Mouse (Mus musculus): Measurements from ENCODE around the gene Brpf3.

- no peak for TF ChIP-seq CTCF (IDR thresholded peaks at IDR 0.05; ENCODE audit: borderline replicate concordance, control insufficient read depth, extremely low read depth, insufficient read depth, low read length, poor library complexity)
- no peak for TF ChIP-seq POLR2A (IDR thresholded peaks at IDR 0.05; ENCODE audit: control insufficient read depth, extremely low read depth, insufficient read depth, low read length, poor library complexity)
Observed at GRCm38 (mm10) chr17:28876331-28876730, 75.4 kb downstream of the Brpf3 start.

Measured in thymus, adult 2 months (tissue).